Mouse (Mus musculus): ENCODE measurements around the gene Lmf1. TPM values are rescaled to one million over a fixed set of nuclear protein-coding genes. Genes with fewer than 3 reads are reported as not detected.

Gene Lmf1
- polyA plus RNA-seq, 1 experiment: 22.5 TPM

- Histone ChIP-seq H3K27ac (ENCODE audit: insufficient read depth, low read depth, low read length) (no peak overlapping the region), H3K4me3 (ENCODE audit: insufficient read depth, low read length) (no peak overlapping the region), H3K4me1 (ENCODE audit: control insufficient read depth, insufficient read depth, low read length) (no peaks in the 10 kb centered on the region)
- no peak for TF ChIP-seq CTCF (IDR thresholded peaks at IDR 0.05; ENCODE audit: low read depth, low read length)
- no peak for TF ChIP-seq POLR2A (IDR thresholded peaks at IDR 0.05; ENCODE audit: borderline replicate concordance, low read depth, low read length)
Observed at GRCm38 (mm10) chr17:25555666-25556629, 22.9 kb upstream of the Lmf1 start.

GRCm38 (mm10) chr17:25556630-25557354 lies 22.1 kb upstream of the Lmf1 start:
- Histone ChIP-seq H3K4me3 (ENCODE audit: insufficient read depth, low read length) (no peak overlapping the region), H3K4me1 (ENCODE audit: control insufficient read depth, insufficient read depth, low read length) (no peaks in the 10 kb centered on the region), H3K27ac (ENCODE audit: insufficient read depth, low read depth, low read length) (no peak overlapping the region)
- TF ChIP-seq POLR2A (IDR thresholded peaks at IDR 0.05; ENCODE audit: borderline replicate concordance, low read depth, low read length): no peak
- TF ChIP-seq CTCF (IDR thresholded peaks at IDR 0.05; ENCODE audit: low read depth, low read length): no peak

GRCm38 (mm10) chr17:25559634-25560033 lies 19.3 kb upstream of the Lmf1 start:
- Histone ChIP-seq H3K27ac (ENCODE audit: insufficient read depth, low read depth, low read length) (no peak overlapping the region), H3K4me1 (ENCODE audit: control insufficient read depth, insufficient read depth, low read length) (no peaks in the 10 kb centered on the region), H3K4me3 (ENCODE audit: insufficient read depth, low read length) (no peak overlapping the region)
- TF ChIP-seq CTCF (IDR thresholded peaks at IDR 0.05; ENCODE audit: low read depth, low read length): no peak
- TF ChIP-seq POLR2A (IDR thresholded peaks at IDR 0.05; ENCODE audit: borderline replicate concordance, low read depth, low read length): no peak

GRCm38 (mm10) chr17:25560554-25561222 lies 18.2 kb upstream of the Lmf1 start:
- Histone ChIP-seq H3K4me3 (ENCODE audit: insufficient read depth, low read length) (no peak overlapping the region), H3K4me1 (ENCODE audit: control insufficient read depth, insufficient read depth, low read length) (no peaks in the 10 kb centered on the region), H3K27ac (ENCODE audit: insufficient read depth, low read depth, low read length) (no peak overlapping the region)
- no peak for TF ChIP-seq POLR2A (IDR thresholded peaks at IDR 0.05; ENCODE audit: borderline replicate concordance, low read depth, low read length)

GRCm38 (mm10) chr17:25561223-25562028 lies 17.5 kb upstream of the Lmf1 start:
- H3K27ac ChIP-seq (ENCODE audit: insufficient read depth, low read depth, low read length): no peak overlapping the region
- no peak for TF ChIP-seq POLR2A (IDR thresholded peaks at IDR 0.05; ENCODE audit: borderline replicate concordance, low read depth, low read length)
- no peak for TF ChIP-seq CTCF (IDR thresholded peaks at IDR 0.05; ENCODE audit: low read depth, low read length)
- no peaks in the 10 kb centered on the region for H3K4me1 ChIP-seq (ENCODE audit: control insufficient read depth, insufficient read depth, low read length)
- H3K4me3 ChIP-seq (ENCODE audit: insufficient read depth, low read length): no peak overlapping the region

- Histone ChIP-seq H3K4me1 (ENCODE audit: control insufficient read depth, insufficient read depth, low read length) (no peaks in the 10 kb centered on the region), H3K27ac (ENCODE audit: insufficient read depth, low read depth, low read length) (no peak overlapping the region), H3K4me3 (ENCODE audit: insufficient read depth, low read length) (no peak overlapping the region)
- no peak for TF ChIP-seq POLR2A (IDR thresholded peaks at IDR 0.05; ENCODE audit: borderline replicate concordance, low read depth, low read length)
Observed at GRCm38 (mm10) chr17:25564481-25564880, 14.4 kb upstream of the Lmf1 start.

GRCm38 (mm10) chr17:25565244-25565643 lies 13.6 kb upstream of the Lmf1 start:
- no peak overlapping the region for H3K4me3 ChIP-seq (ENCODE audit: insufficient read depth, low read length)
- no peak overlapping the region for H3K27ac ChIP-seq (ENCODE audit: insufficient read depth, low read depth, low read length)
- TF ChIP-seq POLR2A (IDR thresholded peaks at IDR 0.05; ENCODE audit: borderline replicate concordance, low read depth, low read length): no peak
- no peak for TF ChIP-seq CTCF (IDR thresholded peaks at IDR 0.05; ENCODE audit: low read depth, low read length)
- no peaks in the 10 kb centered on the region for H3K4me1 ChIP-seq (ENCODE audit: control insufficient read depth, insufficient read depth, low read length)

- Histone ChIP-seq H3K4me1 (ENCODE audit: control insufficient read depth, insufficient read depth, low read length) (no peaks in the 10 kb centered on the region), H3K4me3 (ENCODE audit: insufficient read depth, low read length) (no peak overlapping the region), H3K27ac (ENCODE audit: insufficient read depth, low read depth, low read length) (no peak overlapping the region)
- TF ChIP-seq CTCF (IDR thresholded peaks at IDR 0.05; ENCODE audit: low read depth, low read length) (no peak), POLR2A (IDR thresholded peaks at IDR 0.05; ENCODE audit: borderline replicate concordance, low read depth, low read length) (no peak)
Observed at GRCm38 (mm10) chr17:25565860-25566600, 12.9 kb upstream of the Lmf1 start.
